Mouse (Mus musculus): ENCODE data around the gene Leap2. TPM values are rescaled to one million over a fixed set of nuclear protein-coding genes. Genes with fewer than 3 reads are reported as not detected.

Gene Leap2
- total and polyA plus RNA-seq, 3 experiments, result 0.24 TPM; not detected in 2

DNA sequence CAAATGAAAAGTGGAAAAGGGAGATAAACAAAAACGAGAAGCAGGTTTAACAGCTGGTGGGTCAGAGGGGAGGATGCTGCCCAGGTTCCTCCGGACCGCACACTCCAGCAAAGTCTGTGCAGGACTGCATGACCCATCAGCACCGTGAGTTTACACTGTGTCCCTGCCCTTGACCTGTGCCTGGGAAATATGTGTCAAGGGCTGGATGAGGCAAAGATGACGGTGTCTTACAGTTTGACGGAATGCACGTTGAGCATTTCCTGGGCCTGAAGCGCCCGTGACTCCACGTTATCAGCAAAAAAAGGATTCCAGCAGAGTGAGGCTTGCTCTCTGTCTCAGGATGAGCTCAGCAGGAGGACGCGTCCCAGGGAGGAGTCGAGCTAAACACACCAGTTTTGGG, 22.6 kb upstream of the Leap2 start:
- Histone ChIP-seq H3K4me3 (ENCODE audit: control insufficient read depth in 1 of 2, insufficient read depth in 1 of 2, low read depth in 2 of 2, low read length in 2 of 2) (no peak overlapping the region), H3K27me3 (ENCODE audit: control insufficient read depth in 1 of 2, insufficient read depth in 2 of 2, low read length in 2 of 2) (peaks cover 5 to 8% of the 10 kb centered on the region in 2 experiments), H3K36me3 (ENCODE audit: control insufficient read depth in 1 of 2, insufficient read depth in 2 of 2, low read length in 2 of 2) (peaks cover 0 to 7% of the 10 kb centered on the region in 2 experiments; a peak in 2 of 4 replicates), H3K27ac (ENCODE audit: control insufficient read depth, low read depth, low read length) (no peak overlapping the region), H3K9me3 (replicated peaks; ENCODE audit: insufficient read depth, low read length) (no peaks in the 10 kb centered on the region), H3K79me2 (ENCODE audit: control insufficient read depth, insufficient read depth, low read length, poor library complexity) (no peaks in the 10 kb centered on the region), H3K9ac (ENCODE audit: control insufficient read depth, low read depth, low read length, poor library complexity, severe bottlenecking) (no peak overlapping the region), H3K4me1 (ENCODE audit: control insufficient read depth in 1 of 2, insufficient read depth in 2 of 2, low read length in 2 of 2) (peaks cover 0 to 16% of the 10 kb centered on the region in 2 experiments; a peak in 2 of 4 replicates)
- TF ChIP-seq CHD1 (IDR thresholded peaks at IDR 0.05; ENCODE audit: low read depth, low read length), result no peak
- TF ChIP-seq MAX (IDR thresholded peaks at IDR 0.05; ENCODE audit: low read length), result no peak
- TF ChIP-seq KAT2A (conservative IDR thresholded peaks at IDR 0.05; ENCODE audit: low read depth, low read length), result no peak
- no peak for TF ChIP-seq HCFC1 (IDR thresholded peaks at IDR 0.05; ENCODE audit: low read depth, low read length)
- TF ChIP-seq MEF2A (IDR thresholded peaks at IDR 0.05; ENCODE audit: extremely low read depth, insufficient replicate concordance, low read depth, low read length, poor library complexity, severe bottlenecking), result no peak
- no peak for TF ChIP-seq TCF12 (IDR thresholded peaks at IDR 0.05; ENCODE audit: low read depth, low read length)
- no peak for TF ChIP-seq TBP (IDR thresholded peaks at IDR 0.05; ENCODE audit: low read depth, low read length)
- TF ChIP-seq ZKSCAN1 (IDR thresholded peaks at IDR 0.05; ENCODE audit: low read depth, low read length), result no peak
- no peak for TF ChIP-seq ZMIZ1 (IDR thresholded peaks at IDR 0.05; ENCODE audit: low read depth, low read length)
- no peak for TF ChIP-seq MAZ (IDR thresholded peaks at IDR 0.05; ENCODE audit: low read depth, low read length)
- TF ChIP-seq ELF1 (IDR thresholded peaks at IDR 0.05; ENCODE audit: low read depth, low read length), result no peak
- TF ChIP-seq MAFK (IDR thresholded peaks at IDR 0.05; ENCODE audit: borderline replicate concordance, low read depth, low read length), result no peak
- no peak for TF ChIP-seq POLR2AphosphoS2 (IDR thresholded peaks at IDR 0.05; ENCODE audit: low read length)
- no peak for TF ChIP-seq NRF1 (IDR thresholded peaks at IDR 0.05; ENCODE audit: insufficient read depth, low read depth, low read length, poor library complexity, severe bottlenecking)
- no peak for TF ChIP-seq USF2 (IDR thresholded peaks at IDR 0.05; ENCODE audit: borderline replicate concordance in 1 of 2, insufficient read depth in 1 of 2, low read depth in 1 of 2, low read length in 2 of 2)
- TF ChIP-seq E2F4 (IDR thresholded peaks at IDR 0.05; ENCODE audit: borderline replicate concordance, low read depth, low read length), result no peak
- TF ChIP-seq POLR2A (IDR thresholded peaks at IDR 0.05; ENCODE audit: control insufficient read depth in 1 of 2, insufficient read depth in 1 of 2, low read depth in 1 of 2, low read length in 2 of 2, poor library complexity in 1 of 2), result no peak
- TF ChIP-seq JUND (IDR thresholded peaks at IDR 0.05; ENCODE audit: low read depth, low read length), result no peak
- DNase-seq (ENCODE audit: low read depth, low spot score), result no peak

DNA sequence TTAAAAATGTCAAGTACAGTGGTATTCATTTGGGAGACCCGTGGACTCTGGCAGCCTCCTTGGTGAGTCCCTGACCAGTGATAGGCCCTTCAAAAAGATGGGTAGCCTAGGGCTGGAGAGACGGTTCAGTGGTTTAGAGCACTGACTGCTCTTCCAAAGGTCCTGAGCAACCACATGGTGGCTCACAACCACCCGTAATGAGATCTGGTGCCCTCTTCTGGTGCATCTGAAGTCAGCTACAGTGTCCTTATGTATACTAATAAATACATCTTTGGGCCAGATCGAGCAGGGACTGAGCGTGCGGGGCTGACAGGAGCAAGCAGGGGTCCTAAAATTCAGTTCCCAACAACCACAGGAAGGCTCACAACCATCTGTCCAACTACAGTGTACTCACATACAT, 20.9 kb upstream of the Leap2 start:
- peak; percentile 69 for DNase-seq (ENCODE audit: low read depth, low spot score)
- no peaks in the 10 kb centered on the region for H3K79me2 ChIP-seq (ENCODE audit: control insufficient read depth, insufficient read depth, low read length, poor library complexity)
- no peaks in the 10 kb centered on the region for H3K9me3 ChIP-seq (replicated peaks; ENCODE audit: insufficient read depth, low read length)
- H3K36me3 ChIP-seq (ENCODE audit: control insufficient read depth in 1 of 2, insufficient read depth in 2 of 2, low read length in 2 of 2), result peaks cover 0 to 7% of the 10 kb centered on the region in 2 experiments; a peak in 2 of 4 replicates
- no peak overlapping the region for H3K27ac ChIP-seq (ENCODE audit: control insufficient read depth, low read depth, low read length)
- no peaks in the 10 kb centered on the region for H3K27me3 ChIP-seq (ENCODE audit: control insufficient read depth in 1 of 2, insufficient read depth in 2 of 2, low read length in 2 of 2)
- H3K4me3 ChIP-seq (ENCODE audit: control insufficient read depth in 1 of 2, insufficient read depth in 1 of 2, low read depth in 2 of 2, low read length in 2 of 2), result peak overlapping the region; percentile 43 to 59
- peak overlapping the region; percentile 61 for H3K9ac ChIP-seq (ENCODE audit: control insufficient read depth, low read depth, low read length, poor library complexity, severe bottlenecking)
- peaks cover 0 to 16% of the 10 kb centered on the region in 2 experiments; a peak in 2 of 4 replicates for H3K4me1 ChIP-seq (ENCODE audit: control insufficient read depth in 1 of 2, insufficient read depth in 2 of 2, low read length in 2 of 2)
- TF ChIP-seq SIN3A (IDR thresholded peaks at IDR 0.05; ENCODE audit: low read length), result no peak
- TF ChIP-seq JUND (IDR thresholded peaks at IDR 0.05; ENCODE audit: low read depth, low read length), result no peak
- peak; percentile 67 for TF ChIP-seq ZC3H11A (IDR thresholded peaks at IDR 0.05; ENCODE audit: low read depth, low read length)
- TF ChIP-seq POLR2AphosphoS5 (IDR thresholded peaks at IDR 0.05; ENCODE audit: borderline replicate concordance, low read depth, low read length), result no peak
- TF ChIP-seq TCF12 (IDR thresholded peaks at IDR 0.05; ENCODE audit: low read depth, low read length), result no peak
- 0 out of 2 replicates have a peak, but pooled peaks have one; percentile 41 for TF ChIP-seq TBP (IDR thresholded peaks at IDR 0.05; ENCODE audit: low read depth, low read length)
- TF ChIP-seq UBTF (IDR thresholded peaks at IDR 0.05; ENCODE audit: borderline replicate concordance, insufficient read depth, low read depth, low read length), result no peak
- TF ChIP-seq ELF1 (IDR thresholded peaks at IDR 0.05; ENCODE audit: low read depth, low read length), result no peak
- no peak for TF ChIP-seq CHD2 (IDR thresholded peaks at IDR 0.05; ENCODE audit: low read length)
- no peak for TF ChIP-seq USF1 (IDR thresholded peaks at IDR 0.05; ENCODE audit: low read depth, low read length)
- TF ChIP-seq ZMIZ1 (IDR thresholded peaks at IDR 0.05; ENCODE audit: low read depth, low read length), result no peak
- TF ChIP-seq MEF2A (IDR thresholded peaks at IDR 0.05; ENCODE audit: extremely low read depth, insufficient replicate concordance, low read depth, low read length, poor library complexity, severe bottlenecking), result no peak
- TF ChIP-seq BHLHE40 (IDR thresholded peaks at IDR 0.05; ENCODE audit: borderline replicate concordance, low read depth, low read length), result no peak
- TF ChIP-seq SMC3 (IDR thresholded peaks at IDR 0.05; ENCODE audit: low read depth, low read length), result peak; percentile 84
- TF ChIP-seq POLR2AphosphoS2 (IDR thresholded peaks at IDR 0.05; ENCODE audit: low read length), result no peak
- peak; percentile 63 for TF ChIP-seq RAD21 (IDR thresholded peaks at IDR 0.05; ENCODE audit: low read depth, low read length)
- TF ChIP-seq MYC (IDR thresholded peaks at IDR 0.05; ENCODE audit: low read depth, low read length), result peak; percentile 94
- TF ChIP-seq ZKSCAN1 (IDR thresholded peaks at IDR 0.05; ENCODE audit: low read depth, low read length), result no peak
- no peak for TF ChIP-seq TAL1 (IDR thresholded peaks at IDR 0.05; ENCODE audit: low read length)
- TF ChIP-seq E2F4 (IDR thresholded peaks at IDR 0.05; ENCODE audit: borderline replicate concordance, low read depth, low read length), result no peak
- no peak for TF ChIP-seq GATA1 (IDR thresholded peaks at IDR 0.05; ENCODE audit: low read depth, low read length)
